Mouse (Mus musculus) intestine, embryonic 16.5 days (tissue): ENCODE results near the gene Zdhhc8. TPM values are rescaled to one million over a fixed set of nuclear protein-coding genes. Genes with fewer than 3 reads are reported as not detected.

Experiments
- ATAC-seq: fragments of 200-750 bp; cut with Nextera tagmentation; 2 replicates; pipeline ENCODE4 v1.8.0; 2017; ENCODE audit warnings: moderate TSS enrichment, moderate library complexity
- H3K27ac ChIP-seq: fragments of 300-500 bp; sonication (generic); 2 replicates; pipeline ENCODE4 v1.5.1; 2014; ENCODE audit warnings: mild to moderate bottlenecking, low read length
- H3K27me3 ChIP-seq: fragments of 300-500 bp; sonication (generic); replicated peaks from 2 replicates; pipeline ENCODE4 v1.6.1; 2014; ENCODE audit warnings: low read length, control low read depth, mixed read lengths; ENCODE audit not compliant: control insufficient read depth, insufficient read depth
- H3K36me3 ChIP-seq: fragments of 300-500 bp; sonication (generic); 2 replicates; pipeline ENCODE4 v1.6.1; 2014; ENCODE audit warnings: low read length, control low read depth; ENCODE audit not compliant: control insufficient read depth, insufficient read depth
- H3K4me1 ChIP-seq: fragments of 300-500 bp; sonication (generic); 2 replicates; pipeline ENCODE4 v1.6.1; 2014; ENCODE audit warnings: low read length, control low read depth, mixed read lengths; ENCODE audit not compliant: control insufficient read depth, insufficient read depth
- H3K4me2 ChIP-seq: fragments of 300-500 bp; sonication (generic); 2 replicates; pipeline ENCODE4 v1.6.1; 2014; ENCODE audit warnings: low read depth, low read length, control low read depth
- H3K4me3 ChIP-seq: fragments of 300-500 bp; sonication (generic); 2 replicates; pipeline ENCODE4 v1.5.1; 2014; ENCODE audit warnings: mild to moderate bottlenecking, low read length
- H3K9ac ChIP-seq: fragments of 300-500 bp; sonication (generic); 2 replicates; pipeline ENCODE4 v1.6.1; 2014; ENCODE audit warnings: low read depth, low read length
- H3K9me3 ChIP-seq: fragments of 300-500 bp; sonication (generic); 2 replicates; pipeline ENCODE4 v1.6.1; 2016; ENCODE audit warnings: low read length, control low read depth; ENCODE audit not compliant: control insufficient read depth
- WGBS: fragments of 180-500 bp; shearing (Covaris S2); extraction: QIAGEN DNeasy Blood & Tissue Kit; methylation state at CpG from one replicate; pipeline ENCODE4 v1.1.7; 2014; 5-methylcytosine and 5-hydroxymethylcytosine counted together
- microRNA counts: library from miRNA; unstranded; fragments of <30 nt; microRNA quantifications from one replicate; lab custom pipeline; 2016
- microRNA-seq: library from miRNA; unstranded; fragments of <30 nt; microRNA quantifications from one replicate; pipeline ENCODE4, GENCODE M21; 2016
- polyA plus RNA-seq: library from polyadenylated mRNA; unstranded; fragments of >200 nt; fragmentation: Nextera tagmentation; extraction: Ambion mirVana; gene quantifications from 2 replicates; pipeline ENCODE4 v1.2.1, GENCODE M21; 2015

Gene Zdhhc8
- polyA plus RNA-seq, 1 experiment from 2014 or later: 4.1 TPM

DNA sequence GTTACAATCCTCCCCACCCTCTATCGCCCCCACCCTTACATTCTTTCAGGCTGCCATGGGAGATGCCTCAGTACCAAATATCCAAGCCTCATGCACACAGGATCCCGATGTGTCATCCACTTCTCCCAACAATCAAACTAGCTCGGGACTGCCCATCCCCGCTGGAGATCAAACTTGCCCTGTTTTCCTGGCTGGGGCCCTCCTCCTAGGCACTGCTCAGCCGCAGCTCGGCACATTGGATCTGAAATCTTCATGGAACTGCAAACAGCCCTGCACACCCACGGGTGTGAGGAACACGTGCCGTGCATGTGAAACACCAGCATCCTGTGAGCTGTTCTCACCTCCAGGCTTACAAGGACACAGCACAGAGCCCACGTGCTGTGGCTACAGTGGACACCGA is 61.1 kb downstream of the Zdhhc8 start:
- Histone ChIP-seq H3K36me3 (no peaks in the 10 kb centered on the region), H3K4me3 (no peak overlapping the region), H3K27me3 (no peaks in the 10 kb centered on the region), H3K4me2 (no peak overlapping the region), H3K9ac (no peak overlapping the region), H3K9me3 (no peaks in the 10 kb centered on the region), H3K27ac (no peak overlapping the region), H3K4me1 (peaks cover 9% of the 10 kb centered on the region)
- ATAC-seq: no peak
- WGBS: 61% methylated on average over 11 of the region's 11 CpGs

DNA sequence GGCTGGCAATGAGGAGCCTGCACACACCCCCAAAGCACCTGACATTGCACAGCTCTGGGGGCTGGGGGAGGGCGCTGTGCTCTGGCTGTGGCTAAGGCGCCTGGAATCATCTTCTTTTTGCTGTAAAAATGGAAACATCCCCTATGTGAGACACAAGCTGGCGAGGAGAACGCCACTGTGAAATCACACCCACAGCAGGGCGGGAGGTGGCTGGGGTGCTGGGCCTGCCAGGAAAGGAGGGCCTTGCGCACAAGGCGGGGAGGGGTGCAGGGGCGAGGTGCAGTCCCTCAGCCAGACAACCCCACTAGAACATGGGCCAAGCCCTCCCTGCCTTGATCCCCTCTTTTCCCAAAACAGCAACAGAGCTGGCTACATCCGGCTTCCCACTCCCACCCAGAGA is 61.7 kb downstream of the Zdhhc8 start:
- no peaks in the 10 kb centered on the region for H3K9me3 ChIP-seq
- H3K4me3 ChIP-seq: no peak overlapping the region
- no peak overlapping the region for H3K9ac ChIP-seq
- no peaks in the 10 kb centered on the region for H3K27me3 ChIP-seq
- H3K27ac ChIP-seq: no peak overlapping the region
- no peaks in the 10 kb centered on the region for H3K36me3 ChIP-seq
- H3K4me1 ChIP-seq: peaks cover 8% of the 10 kb centered on the region
- 68% methylated on average over 9 of the region's 9 CpGs for WGBS
- no peak for ATAC-seq
- no peak overlapping the region for H3K4me2 ChIP-seq

DNA sequence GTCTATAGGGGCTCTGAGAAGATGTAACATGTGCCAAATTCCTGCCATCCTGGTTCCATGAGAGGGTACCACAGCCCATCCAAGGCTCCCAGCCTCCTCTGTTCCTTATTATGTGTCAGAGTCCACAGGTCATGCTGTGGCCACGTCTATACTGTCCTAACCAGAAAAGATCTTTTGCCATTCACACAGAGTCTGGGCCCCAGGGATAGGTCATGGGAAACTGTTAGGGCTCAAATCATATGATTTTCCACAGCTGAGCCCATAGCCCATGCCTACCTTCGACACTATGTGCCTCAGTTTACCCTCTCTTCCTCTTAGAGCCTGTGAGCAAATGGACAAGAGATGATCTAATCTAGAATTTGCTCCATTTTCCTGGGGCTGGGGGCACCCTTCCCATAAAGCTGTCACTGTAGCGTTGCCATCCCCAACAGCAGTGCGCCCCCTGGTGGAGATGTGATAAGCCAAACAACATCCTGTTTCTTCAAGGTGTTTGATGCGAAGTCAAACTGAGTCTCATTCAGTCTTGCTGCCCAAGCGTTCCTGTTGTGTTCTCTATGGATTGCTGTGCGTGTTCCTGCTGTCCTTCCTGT is 62.6 kb downstream of the Zdhhc8 start:
- no peak overlapping the region for H3K4me3 ChIP-seq
- H3K27me3 ChIP-seq: no peaks in the 10 kb centered on the region
- no peak overlapping the region for H3K9ac ChIP-seq
- ATAC-seq: no peak
- no peak overlapping the region for H3K27ac ChIP-seq
- WGBS: 11% methylated on average over 7 of the region's 7 CpGs
- H3K9me3 ChIP-seq: no peaks in the 10 kb centered on the region
- H3K4me2 ChIP-seq: no peak overlapping the region
- H3K4me1 ChIP-seq: peaks cover 8% of the 10 kb centered on the region
- no peaks in the 10 kb centered on the region for H3K36me3 ChIP-seq

MicroRNAs within 50 kb of the gene (microRNA counts, 519-probe panel; counts per million panel counts)
- microRNA mmu-miR-1306 (lab: Ali Mortazavi, UCI): 1,874 counts per million, percentile 35 among the panel's probes with 10 or more counts

Small RNA genes lying within 50 kb of the gene (microRNA-seq; reads per million reads assigned to microRNA genes)
- gene Gm24572 (1.6 reads per million), gene Mir1306 (164 reads per million, percentile 54 among the genes with 10 or more reads in this experiment)

Other genes starting within 250 kb of the Zdhhc8 start
- 77.0 and 77.1 TPM in 2 replicates for gene Dgcr6, start 182.3 kb downstream of the Zdhhc8 start, polyA plus RNA-seq
- gene Prodh, start 144.9 kb downstream of the Zdhhc8 start, polyA plus RNA-seq: 20.1 and 24.4 TPM in 2 replicates
- 0.73 and 2.4 TPM in 2 replicates for gene Rtn4r, start 107.5 kb downstream of the Zdhhc8 start, polyA plus RNA-seq
- not detected in 2 replicates for gene Ccdc188, start 17.3 kb downstream of the Zdhhc8 start, polyA plus RNA-seq
- gene Trmt2a, start 13.5 kb upstream of the Zdhhc8 start, polyA plus RNA-seq: 90.8 and 107 TPM in 2 replicates
- 419 and 484 TPM in 2 replicates for gene Ranbp1, start 13.6 kb upstream of the Zdhhc8 start, polyA plus RNA-seq
- 1.7 TPM in 1 of 2 replicates, not detected in the other for gene Gm49776, start 23.2 kb upstream of the Zdhhc8 start, polyA plus RNA-seq
- 17.0 and 18.9 TPM in 2 replicates for gene Dgcr8, start 54.1 kb upstream of the Zdhhc8 start, polyA plus RNA-seq
- gene Tango2, start 113.0 kb upstream of the Zdhhc8 start, polyA plus RNA-seq: 62.4 and 69.8 TPM in 2 replicates
- 18.4 and 21.7 TPM in 2 replicates for gene Arvcf, start 113.0 kb upstream of the Zdhhc8 start, polyA plus RNA-seq
- gene Txnrd2, start 191.2 kb upstream of the Zdhhc8 start, polyA plus RNA-seq: 28.4 and 29.8 TPM in 2 replicates
- gene Comt, start 191.7 kb upstream of the Zdhhc8 start, polyA plus RNA-seq: 109 and 110 TPM in 2 replicates